Mouse (Mus musculus): ENCODE results near the gene Gda. TPM values are rescaled to one million over a fixed set of nuclear protein-coding genes. Genes with fewer than 3 reads are reported as not detected.

The Gda gene
- total RNA-seq (2015; ENCODE audit: low replicate concordance): 237 and 297 TPM in 2 replicates
- 556 and 560 TPM in 2 replicates for total RNA-seq (2017; ENCODE audit: low replicate concordance)

GRCm38 (mm10) chr19:21473345-21473744 is at the start of gene Gda:
Gda (minus strand) TSS chr19:21473445.
- no peak for ATAC-seq (replicated peaks; ENCODE audit: low FRiP score, poor library complexity, severe bottlenecking)

- no peak for ATAC-seq (replicated peaks; ENCODE audit: low FRiP score, poor library complexity, severe bottlenecking)
These were observed 47.0 kb upstream of the Gda start for GRCm38 (mm10) chr19:21520280-21520679.

GRCm38 (mm10) chr19:21510116-21510515 is 36.9 kb upstream of the Gda start:
- peak; percentile 99 for ATAC-seq (replicated peaks; ENCODE audit: low FRiP score, poor library complexity, severe bottlenecking)

GRCm38 (mm10) chr19:21507561-21508232 is 34.5 kb upstream of the Gda start:
- ATAC-seq (replicated peaks; ENCODE audit: low FRiP score, poor library complexity, severe bottlenecking): 0 out of 2 replicates have a peak, but pooled peaks have one; percentile 43

- ATAC-seq (replicated peaks; ENCODE audit: low FRiP score, poor library complexity, severe bottlenecking): no peak
These were observed 33.9 kb upstream of the Gda start for GRCm38 (mm10) chr19:21507133-21507532.

- ATAC-seq (replicated peaks; ENCODE audit: low FRiP score, poor library complexity, severe bottlenecking): no peak
These were observed 31.5 kb upstream of the Gda start for GRCm38 (mm10) chr19:21504716-21505115.

GRCm38 (mm10) chr19:21499394-21499983 is 26.2 kb upstream of the Gda start:
- no peak for ATAC-seq (replicated peaks; ENCODE audit: low FRiP score, poor library complexity, severe bottlenecking)

- ATAC-seq (replicated peaks; ENCODE audit: low FRiP score, poor library complexity, severe bottlenecking): no peak
These were observed 22.6 kb upstream of the Gda start for GRCm38 (mm10) chr19:21495817-21496216.

GRCm38 (mm10) chr19:21493807-21494521 is 20.7 kb upstream of the Gda start:
- ATAC-seq (replicated peaks; ENCODE audit: low FRiP score, poor library complexity, severe bottlenecking): no peak

- ATAC-seq (replicated peaks; ENCODE audit: low FRiP score, poor library complexity, severe bottlenecking): no peak
These were observed 18.1 kb upstream of the Gda start for GRCm38 (mm10) chr19:21491391-21491790.

- ATAC-seq (replicated peaks; ENCODE audit: low FRiP score, poor library complexity, severe bottlenecking): no peak
These were observed 14.1 kb upstream of the Gda start for GRCm38 (mm10) chr19:21487124-21487944.

- no peak for ATAC-seq (replicated peaks; ENCODE audit: low FRiP score, poor library complexity, severe bottlenecking)
These were observed 8.9 kb upstream of the Gda start for GRCm38 (mm10) chr19:21482096-21482495.

GRCm38 (mm10) chr19:21481031-21481430 is 7.8 kb upstream of the Gda start:
- no peak for ATAC-seq (replicated peaks; ENCODE audit: low FRiP score, poor library complexity, severe bottlenecking)

- no peak for ATAC-seq (replicated peaks; ENCODE audit: low FRiP score, poor library complexity, severe bottlenecking)
These were observed 6.8 kb upstream of the Gda start for GRCm38 (mm10) chr19:21480053-21480419.

GRCm38 (mm10) chr19:21479183-21480052 is 6.2 kb upstream of the Gda start:
- ATAC-seq (replicated peaks; ENCODE audit: low FRiP score, poor library complexity, severe bottlenecking): no peak

GRCm38 (mm10) chr19:21478538-21478937 is 5.3 kb upstream of the Gda start:
- ATAC-seq (replicated peaks; ENCODE audit: low FRiP score, poor library complexity, severe bottlenecking): no peak

GRCm38 (mm10) chr19:21477780-21478179 is 4.5 kb upstream of the Gda start:
- ATAC-seq (replicated peaks; ENCODE audit: low FRiP score, poor library complexity, severe bottlenecking): no peak

GRCm38 (mm10) chr19:21476782-21477181 is 3.5 kb upstream of the Gda start:
- no peak for ATAC-seq (replicated peaks; ENCODE audit: low FRiP score, poor library complexity, severe bottlenecking)

- peak; percentile 93 for ATAC-seq (replicated peaks; ENCODE audit: low FRiP score, poor library complexity, severe bottlenecking)
These were observed 994 bp downstream of the Gda start for GRCm38 (mm10) chr19:21472121-21472780.
